Mouse (Mus musculus) ES-E14 (cell line): ENCODE data around the gene Pla2g2d. TPM values are rescaled to one million over a fixed set of nuclear protein-coding genes. Genes with fewer than 3 reads are reported as not detected.

Experiments
- DNase-seq: peaks from one replicate; pipeline ENCODE4 v3.0.0-alpha.2; 2013; ENCODE audit warnings: low read depth, low spot score
- H3K27ac ChIP-seq: 2 replicates; pipeline ENCODE4 v1.5.1; 2012; ENCODE audit warnings: low read depth, mild to moderate bottlenecking, low read length, moderate library complexity, mixed read lengths; ENCODE audit not compliant: poor library complexity, insufficient read depth, severe bottlenecking
- H3K36me3 ChIP-seq: 2 replicates; pipeline ENCODE4 v1.6.1; 2012; ENCODE audit warnings: mild to moderate bottlenecking, low read length, moderate library complexity, mixed read lengths; ENCODE audit not compliant: control insufficient read depth, poor library complexity, insufficient read depth, severe bottlenecking
- H3K4me1 ChIP-seq, 2 experiments: fragments of 150-350 bp in 1 of 2; sonication (generic) in 1 of 2; 2 replicates each; pipeline ENCODE4 v1.6.1; 2012; ENCODE audit warnings: low read length in 2 of 2, mild to moderate bottlenecking in 1 of 2, mixed read lengths in 1 of 2; ENCODE audit not compliant: control insufficient read depth in 2 of 2, insufficient read depth in 2 of 2, poor library complexity in 1 of 2
- H3K4me3 ChIP-seq, 2 experiments: fragments of 150-350 bp in 1 of 2; sonication (generic) in 1 of 2; 2 replicates each; pipeline ENCODE4 v1.5.1; 2012; ENCODE audit warnings: low read length in 2 of 2, low read depth in 1 of 2, mild to moderate bottlenecking in 1 of 2, mixed read lengths in 1 of 2; ENCODE audit not compliant: insufficient read depth in 1 of 2, poor library complexity in 1 of 2, severe bottlenecking in 1 of 2
- H3K9ac ChIP-seq: 2 replicates; pipeline ENCODE4 v1.6.1; 2012; ENCODE audit warnings: low read depth, mild to moderate bottlenecking, low read length, mixed read lengths; ENCODE audit not compliant: poor library complexity, insufficient read depth, severe bottlenecking
- H3K9me3 ChIP-seq: fragments of 150-350 bp; sonication (generic); 2 replicates; pipeline ENCODE4 v1.6.1; 2012; ENCODE audit warnings: low read depth, mild to moderate bottlenecking, low read length; ENCODE audit not compliant: control insufficient read depth, insufficient read depth
- CHD2 ChIP-seq: IDR thresholded peaks from 2 replicates; pipeline ENCODE4 v1.6.1; 2014; ENCODE audit warnings: mild to moderate bottlenecking, low read depth, low read length, inconsistent platforms
- HCFC1 ChIP-seq: IDR thresholded peaks from 2 replicates; pipeline ENCODE4 v1.6.1; 2012; ENCODE audit warnings: low read length, inconsistent platforms, borderline replicate concordance; ENCODE audit not compliant: insufficient read depth
- MAFK ChIP-seq: IDR thresholded peaks from 2 replicates; pipeline ENCODE4 v1.6.1; 2014; ENCODE audit warnings: mild to moderate bottlenecking, low read depth, low read length, inconsistent platforms; ENCODE audit not compliant: insufficient read depth
- ZC3H11A ChIP-seq: IDR thresholded peaks from 2 replicates; pipeline ENCODE4 v1.6.1; 2012; ENCODE audit warnings: low read depth, mild to moderate bottlenecking, inconsistent platforms, low read length, borderline replicate concordance
- ZNF384 ChIP-seq: IDR thresholded peaks from 2 replicates; pipeline ENCODE4 v1.6.1; 2012; ENCODE audit warnings: low read depth, low read length, inconsistent platforms
- in situ Hi-C, 2 experiments: fragments of 600-800 bp; cut with MboI; formaldehyde crosslinking; loops; one replicate each; pipeline ENCODE4 v1.15.1; 2025; ENCODE audit warnings: low sequenced_read_pairs in 2 of 2, inconsistent platforms in 1 of 2; ENCODE audit not compliant: unreplicated experiment in 2 of 2
- total RNA-seq: library from RNA; depleted of rRNA; stranded (reverse); fragments of 300-350 nt; gene quantifications from 2 replicates; pipeline ENCODE4 v1.2.3, GENCODE M21; 2012

The Pla2g2d gene
- total RNA-seq, 1 experiment: not detected

- no peaks in the 10 kb centered on the region for H3K9me3 ChIP-seq
- H3K9ac ChIP-seq: no peak overlapping the region
- in situ Hi-C loops: no loop called here
- no peak overlapping the region for H3K27ac ChIP-seq
- no peak overlapping the region for H3K4me3 ChIP-seq
- H3K36me3 ChIP-seq: no peaks in the 10 kb centered on the region
- H3K4me1 ChIP-seq: peaks cover 0 to 12% of the 10 kb centered on the region in 2 experiments; a peak in 2 of 4 replicates
- DNase-seq: no peak
- TF ChIP-seq ZC3H11A (no peak), ZNF384 (no peak), CHD2 (no peak), HCFC1 (no peak), MAFK (no peak)
Observed at GRCm38 (mm10) chr4:138801631-138802030, 26.1 kb downstream of the Pla2g2d start.

- no peaks in the 10 kb centered on the region for H3K36me3 ChIP-seq
- peaks cover 0 to 6% of the 10 kb centered on the region in 2 experiments; a peak in 1 of 4 replicates for H3K4me1 ChIP-seq
- no peak for DNase-seq
- no peak overlapping the region for H3K27ac ChIP-seq
- no peak overlapping the region for H3K9ac ChIP-seq
- TF ChIP-seq ZC3H11A: no peak
- H3K9me3 ChIP-seq: no peaks in the 10 kb centered on the region
- in situ Hi-C loops: no loop called here
- H3K4me3 ChIP-seq: no peak overlapping the region
Observed at GRCm38 (mm10) chr4:138802917-138803316, 27.4 kb downstream of the Pla2g2d start.

- in situ Hi-C loops: no loop called here
- no peak for DNase-seq
- peaks cover 0 to 6% of the 10 kb centered on the region in 2 experiments; a peak in 1 of 4 replicates for H3K4me1 ChIP-seq
- H3K36me3 ChIP-seq: no peaks in the 10 kb centered on the region
- TF ChIP-seq CHD2 (no peak), ZNF384 (no peak)
- no peaks in the 10 kb centered on the region for H3K9me3 ChIP-seq
- no peak overlapping the region for H3K9ac ChIP-seq
- H3K27ac ChIP-seq: no peak overlapping the region
- no peak overlapping the region for H3K4me3 ChIP-seq
Observed at GRCm38 (mm10) chr4:138805248-138805647, 29.7 kb downstream of the Pla2g2d start.

- no peaks in the 10 kb centered on the region for H3K36me3 ChIP-seq
- in situ Hi-C loops: no loop called here
- TF ChIP-seq ZNF384 (no peak), MAFK (no peak), CHD2 (no peak), ZC3H11A (no peak), HCFC1 (no peak)
- H3K9ac ChIP-seq: no peak overlapping the region
- no peak overlapping the region for H3K27ac ChIP-seq
- DNase-seq: no peak
- no peak overlapping the region for H3K4me3 ChIP-seq
- H3K4me1 ChIP-seq: peaks cover 0 to 6% of the 10 kb centered on the region in 2 experiments; a peak in 1 of 4 replicates
- H3K9me3 ChIP-seq: no peaks in the 10 kb centered on the region
Observed at GRCm38 (mm10) chr4:138806160-138806559, 30.6 kb downstream of the Pla2g2d start.

GRCm38 (mm10) chr4:138806920-138807541, 31.5 kb downstream of the Pla2g2d start:
- H3K36me3 ChIP-seq: no peaks in the 10 kb centered on the region
- no peak overlapping the region for H3K27ac ChIP-seq
- in situ Hi-C loops: no loop called here
- TF ChIP-seq MAFK (no peak), ZC3H11A (no peak), ZNF384 (no peak), HCFC1 (no peak), CHD2 (no peak)
- H3K4me1 ChIP-seq: peaks cover 0 to 6% of the 10 kb centered on the region in 2 experiments; a peak in 1 of 4 replicates
- DNase-seq: no peak
- H3K9ac ChIP-seq: no peak overlapping the region
- H3K9me3 ChIP-seq: no peaks in the 10 kb centered on the region
- no peak overlapping the region for H3K4me3 ChIP-seq
